Mouse (Mus musculus): ENCODE measurements around the gene Neurl4. TPM values are rescaled to one million over a fixed set of nuclear protein-coding genes. Genes with fewer than 3 reads are reported as not detected.
A peak's percentile ranks its signal among the peaks of the same experiment; 100 is the strongest.

The Neurl4 gene
- polyA plus RNA-seq, 1 experiment = 32.4 TPM

DNA sequence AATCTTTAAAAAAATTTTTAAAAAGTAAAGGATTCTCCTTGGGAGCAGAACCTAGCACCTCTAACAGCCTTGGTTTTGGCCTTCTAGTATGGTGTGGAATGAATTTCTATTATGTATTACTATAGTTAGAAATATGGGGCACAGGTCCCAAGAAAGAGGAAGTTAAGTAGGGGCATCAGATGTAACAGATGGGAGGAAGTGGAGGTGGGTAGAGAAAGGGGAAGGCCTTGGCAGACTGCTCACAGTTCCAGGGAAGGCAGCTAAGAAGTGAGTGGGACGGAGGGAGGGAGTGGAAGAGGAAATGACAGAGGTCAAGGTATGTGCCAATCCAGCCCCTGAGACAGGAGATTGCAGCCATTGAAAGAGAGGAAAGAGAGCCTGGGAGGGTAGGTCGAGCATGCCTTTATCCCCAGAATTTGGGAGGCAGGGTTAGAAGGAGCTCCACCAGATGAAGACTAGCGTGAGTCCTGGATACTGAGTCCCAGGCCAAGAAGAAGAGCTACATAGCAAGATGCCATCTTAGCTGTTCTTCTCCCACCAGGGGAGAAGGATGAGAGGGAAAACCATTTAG lies 30.2 kb downstream of the Neurl4 start:
- Histone ChIP-seq H3K4me1 (ENCODE audit: control insufficient read depth, insufficient read depth, low read length) (no peaks in the 10 kb centered on the region), H3K9ac (ENCODE audit: low read depth, poor library complexity, severe bottlenecking) (no peak overlapping the region), H3K36me3 (ENCODE audit: control insufficient read depth, insufficient read depth, low read length, poor library complexity, severe bottlenecking) (no peaks in the 10 kb centered on the region), H3K27me3 (ENCODE audit: control insufficient read depth, insufficient read depth, low read length, poor library complexity, severe bottlenecking) (no peaks in the 10 kb centered on the region), H3K4me3 (ENCODE audit: low read depth, low read length) (no peak overlapping the region), H3K27ac (ENCODE audit: insufficient read depth, low read length) (no peak overlapping the region), H3K9me3 (replicated peaks; ENCODE audit: control insufficient read depth, insufficient read depth, low read length, poor library complexity, severe bottlenecking) (no peaks in the 10 kb centered on the region)
- no peak for TF ChIP-seq POLR2A (IDR thresholded peaks at IDR 0.05; ENCODE audit: insufficient read depth, low read length)
- no peak for TF ChIP-seq EP300 (IDR thresholded peaks at IDR 0.05; ENCODE audit: insufficient read depth, low read depth, low read length)
- TF ChIP-seq CTCF (IDR thresholded peaks at IDR 0.05; ENCODE audit: low read depth, low read length) = no peak

DNA sequence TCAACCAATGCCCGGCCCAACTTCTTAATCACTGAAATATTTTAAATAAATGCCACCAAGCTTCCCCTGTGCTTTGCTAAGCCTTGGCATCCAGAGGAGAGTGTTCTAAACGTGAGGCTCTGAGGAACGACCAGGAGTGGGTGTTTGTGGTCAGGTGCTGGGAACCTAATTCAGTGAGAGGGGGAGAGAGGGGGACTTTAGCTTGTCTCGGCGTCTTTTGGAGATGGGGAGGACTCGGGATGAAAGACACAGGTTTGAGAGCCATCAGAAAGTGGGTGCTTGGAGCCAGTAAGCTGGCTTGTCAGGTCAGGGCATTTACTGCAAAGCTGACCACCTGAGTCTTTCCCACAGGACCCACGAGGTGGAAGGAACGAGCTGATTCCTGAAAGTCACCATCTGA lies 30.9 kb downstream of the Neurl4 start:
- no peaks in the 10 kb centered on the region for H3K4me1 ChIP-seq (ENCODE audit: control insufficient read depth, insufficient read depth, low read length)
- H3K36me3 ChIP-seq (ENCODE audit: control insufficient read depth, insufficient read depth, low read length, poor library complexity, severe bottlenecking) = no peaks in the 10 kb centered on the region
- no peaks in the 10 kb centered on the region for H3K27me3 ChIP-seq (ENCODE audit: control insufficient read depth, insufficient read depth, low read length, poor library complexity, severe bottlenecking)
- no peak overlapping the region for H3K9ac ChIP-seq (ENCODE audit: low read depth, poor library complexity, severe bottlenecking)
- no peaks in the 10 kb centered on the region for H3K9me3 ChIP-seq (replicated peaks; ENCODE audit: control insufficient read depth, insufficient read depth, low read length, poor library complexity, severe bottlenecking)
- H3K27ac ChIP-seq (ENCODE audit: insufficient read depth, low read length) = no peak overlapping the region
- no peak overlapping the region for H3K4me3 ChIP-seq (ENCODE audit: low read depth, low read length)
- no peak for TF ChIP-seq CTCF (IDR thresholded peaks at IDR 0.05; ENCODE audit: low read depth, low read length)
- no peak for TF ChIP-seq EP300 (IDR thresholded peaks at IDR 0.05; ENCODE audit: insufficient read depth, low read depth, low read length)
- no peak for TF ChIP-seq POLR2A (IDR thresholded peaks at IDR 0.05; ENCODE audit: insufficient read depth, low read length)

DNA sequence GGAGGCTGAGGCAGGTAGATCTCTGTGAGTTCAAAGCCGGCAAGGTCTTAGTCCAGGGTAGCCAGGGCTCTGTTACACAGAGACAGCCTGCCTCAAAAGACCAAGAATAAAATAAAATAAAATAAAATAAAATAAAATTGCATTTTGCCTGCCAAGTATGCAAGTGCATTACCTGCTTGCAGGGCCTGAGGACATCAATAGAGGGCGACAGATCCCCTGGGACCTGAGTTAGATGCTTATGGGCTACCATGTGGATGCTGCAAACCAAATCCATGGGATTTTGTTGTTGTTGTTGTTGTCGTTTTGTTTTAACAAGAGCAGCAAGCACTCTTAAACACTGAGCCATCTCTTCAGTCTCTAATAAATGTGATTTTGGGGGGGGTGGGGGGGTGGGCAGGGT lies 31.4 kb downstream of the Neurl4 start:
- Histone ChIP-seq H3K27me3 (ENCODE audit: control insufficient read depth, insufficient read depth, low read length, poor library complexity, severe bottlenecking) (no peaks in the 10 kb centered on the region), H3K27ac (ENCODE audit: insufficient read depth, low read length) (no peak overlapping the region), H3K36me3 (ENCODE audit: control insufficient read depth, insufficient read depth, low read length, poor library complexity, severe bottlenecking) (no peaks in the 10 kb centered on the region), H3K9ac (ENCODE audit: low read depth, poor library complexity, severe bottlenecking) (no peak overlapping the region), H3K4me3 (ENCODE audit: low read depth, low read length) (no peak overlapping the region), H3K4me1 (ENCODE audit: control insufficient read depth, insufficient read depth, low read length) (no peaks in the 10 kb centered on the region), H3K9me3 (replicated peaks; ENCODE audit: control insufficient read depth, insufficient read depth, low read length, poor library complexity, severe bottlenecking) (no peaks in the 10 kb centered on the region)
- TF ChIP-seq EP300 (IDR thresholded peaks at IDR 0.05; ENCODE audit: insufficient read depth, low read depth, low read length) (no peak), POLR2A (IDR thresholded peaks at IDR 0.05; ENCODE audit: insufficient read depth, low read length) (no peak), CTCF (IDR thresholded peaks at IDR 0.05; ENCODE audit: low read depth, low read length) (peak; percentile 62)

DNA sequence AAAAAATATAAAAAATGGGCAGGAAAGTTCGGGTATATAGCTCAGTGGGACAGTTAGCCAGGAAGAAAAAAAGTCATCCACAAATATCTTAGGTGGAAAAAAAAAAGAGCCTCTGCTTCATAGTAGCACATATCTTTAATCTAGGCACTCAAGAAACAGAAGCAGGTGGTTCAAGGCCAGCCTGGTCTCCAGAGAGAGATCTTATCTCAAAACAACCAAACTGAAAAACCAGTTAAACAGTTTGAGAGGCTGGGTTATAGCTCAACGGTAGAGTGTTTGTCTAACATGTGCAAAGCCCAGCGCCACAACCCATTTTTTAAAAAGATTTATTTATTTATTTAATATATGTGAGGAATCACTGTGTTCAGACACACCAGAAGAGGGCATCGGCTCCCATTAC lies 32.2 kb downstream of the Neurl4 start:
- Histone ChIP-seq H3K9ac (ENCODE audit: low read depth, poor library complexity, severe bottlenecking) (no peak overlapping the region), H3K9me3 (replicated peaks; ENCODE audit: control insufficient read depth, insufficient read depth, low read length, poor library complexity, severe bottlenecking) (no peaks in the 10 kb centered on the region), H3K4me1 (ENCODE audit: control insufficient read depth, insufficient read depth, low read length) (peaks cover 1% of the 10 kb centered on the region), H3K27ac (ENCODE audit: insufficient read depth, low read length) (no peak overlapping the region), H3K27me3 (ENCODE audit: control insufficient read depth, insufficient read depth, low read length, poor library complexity, severe bottlenecking) (no peaks in the 10 kb centered on the region), H3K4me3 (ENCODE audit: low read depth, low read length) (no peak overlapping the region), H3K36me3 (ENCODE audit: control insufficient read depth, insufficient read depth, low read length, poor library complexity, severe bottlenecking) (no peaks in the 10 kb centered on the region)
- no peak for TF ChIP-seq POLR2A (IDR thresholded peaks at IDR 0.05; ENCODE audit: insufficient read depth, low read length)

DNA sequence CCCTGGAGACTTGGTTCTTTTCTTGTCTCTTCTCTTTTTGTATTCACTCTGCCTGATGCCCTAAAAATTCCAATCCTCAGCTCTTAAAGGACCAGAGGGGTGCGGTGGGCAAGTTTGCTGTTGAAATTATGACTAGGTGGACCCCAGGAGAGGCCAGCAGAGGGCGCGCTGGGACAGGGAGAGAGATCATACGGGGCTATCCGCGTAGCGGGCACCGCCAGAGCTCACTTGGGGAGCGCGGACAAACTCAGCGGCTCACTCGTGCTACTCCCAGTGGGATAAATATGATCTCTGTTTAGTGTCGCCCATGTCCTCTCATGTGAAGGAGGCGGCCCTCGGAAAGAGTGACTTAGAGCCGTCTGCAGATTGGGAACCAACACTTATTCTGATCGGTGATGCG lies 33.3 kb downstream of the Neurl4 start:
- TF ChIP-seq CTCF (IDR thresholded peaks at IDR 0.05; ENCODE audit: low read depth, low read length) (peak; percentile 85), POLR2A (IDR thresholded peaks at IDR 0.05; ENCODE audit: insufficient read depth, low read length) (no peak)
- Histone ChIP-seq H3K27me3 (ENCODE audit: control insufficient read depth, insufficient read depth, low read length, poor library complexity, severe bottlenecking) (no peaks in the 10 kb centered on the region), H3K4me1 (ENCODE audit: control insufficient read depth, insufficient read depth, low read length) (peaks cover 9% of the 10 kb centered on the region)

DNA sequence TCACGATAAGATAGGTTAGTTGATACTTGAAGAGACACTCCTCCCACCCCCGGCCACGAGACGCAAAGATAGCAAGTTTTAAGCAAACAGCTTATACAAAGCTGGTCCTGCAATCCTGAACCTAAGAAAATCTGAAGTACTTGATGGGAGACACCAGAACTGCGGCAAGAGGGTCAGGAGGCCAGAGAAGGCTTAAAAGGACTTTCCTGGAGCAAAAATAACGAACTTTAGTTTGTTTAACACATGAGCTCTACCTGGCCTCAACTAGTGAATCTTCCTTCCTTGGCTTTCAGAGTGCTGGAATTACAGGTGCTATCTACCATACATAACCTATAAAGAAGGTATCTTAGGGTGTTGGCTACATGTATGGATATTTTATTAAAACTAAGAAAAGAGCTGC lies 33.8 kb downstream of the Neurl4 start:
- H3K9me3 ChIP-seq (replicated peaks; ENCODE audit: control insufficient read depth, insufficient read depth, low read length, poor library complexity, severe bottlenecking) = no peaks in the 10 kb centered on the region
- no peaks in the 10 kb centered on the region for H3K27me3 ChIP-seq (ENCODE audit: control insufficient read depth, insufficient read depth, low read length, poor library complexity, severe bottlenecking)
- H3K4me3 ChIP-seq (ENCODE audit: low read depth, low read length) = no peak overlapping the region
- TF ChIP-seq EP300 (IDR thresholded peaks at IDR 0.05; ENCODE audit: insufficient read depth, low read depth, low read length) = no peak
- H3K9ac ChIP-seq (ENCODE audit: low read depth, poor library complexity, severe bottlenecking) = peak overlapping the region; percentile 42
- no peak overlapping the region for H3K27ac ChIP-seq (ENCODE audit: insufficient read depth, low read length)
- no peaks in the 10 kb centered on the region for H3K36me3 ChIP-seq (ENCODE audit: control insufficient read depth, insufficient read depth, low read length, poor library complexity, severe bottlenecking)
- peaks cover 9% of the 10 kb centered on the region for H3K4me1 ChIP-seq (ENCODE audit: control insufficient read depth, insufficient read depth, low read length)

More for the DNA sequence above, 33.3 kb downstream of the Neurl4 start:
- peak overlapping the region; percentile 59 for H3K4me3 ChIP-seq (ENCODE audit: low read depth, low read length)
- H3K27ac ChIP-seq (ENCODE audit: insufficient read depth, low read length) = no peak overlapping the region
- H3K9me3 ChIP-seq (replicated peaks; ENCODE audit: control insufficient read depth, insufficient read depth, low read length, poor library complexity, severe bottlenecking) = no peaks in the 10 kb centered on the region
- no peaks in the 10 kb centered on the region for H3K36me3 ChIP-seq (ENCODE audit: control insufficient read depth, insufficient read depth, low read length, poor library complexity, severe bottlenecking)
- peak overlapping the region; percentile 42 for H3K9ac ChIP-seq (ENCODE audit: low read depth, poor library complexity, severe bottlenecking)
